Mouse (Mus musculus) hindbrain, embryonic 14.5 days (tissue): ENCODE data around the gene Shc2. TPM values are rescaled to one million over a fixed set of nuclear protein-coding genes. Genes with fewer than 3 reads are reported as not detected.

Experiments used
- ATAC-seq: fragments of 200-750 bp; cut with Nextera tagmentation; 2 replicates; pipeline ENCODE4 v1.8.0; 2017; ENCODE audit warnings: moderate number of reproducible peaks, mild to moderate bottlenecking, moderate TSS enrichment, moderate library complexity; ENCODE audit not compliant: low FRiP score
- DNase-seq: peaks from one replicate; pipeline ENCODE4 v3.0.0-alpha.2; 2015; ENCODE audit warnings: low spot score
- H3K27ac ChIP-seq: fragments of 300-500 bp; sonication (generic); 2 replicates; pipeline ENCODE4 v1.5.1; 2014; ENCODE audit warnings: mild to moderate bottlenecking, moderate library complexity
- H3K27me3 ChIP-seq: fragments of 300-500 bp; sonication (generic); 2 replicates; pipeline ENCODE4 v1.6.1; 2014; ENCODE audit warnings: mild to moderate bottlenecking, low read length, mixed read lengths; ENCODE audit not compliant: control insufficient read depth, insufficient read depth
- H3K36me3 ChIP-seq: fragments of 300-500 bp; sonication (generic); replicated peaks from 2 replicates; pipeline ENCODE4 v1.6.1; 2014; ENCODE audit not compliant: control insufficient read depth, insufficient read depth
- H3K4me1 ChIP-seq: fragments of 300-500 bp; sonication (generic); replicated peaks from 2 replicates; pipeline ENCODE4 v1.6.1; 2014; ENCODE audit warnings: antibody characterized with exemption, low read length, mixed read lengths; ENCODE audit not compliant: control insufficient read depth, insufficient read depth
- H3K4me2 ChIP-seq: fragments of 300-500 bp; sonication (generic); replicated peaks from 2 replicates; pipeline ENCODE4 v1.6.1; 2014; ENCODE audit warnings: mild to moderate bottlenecking, moderate library complexity
- H3K4me3 ChIP-seq: fragments of 300-500 bp; sonication (generic); replicated peaks from 2 replicates; pipeline ENCODE4 v1.5.1; 2014; ENCODE audit warnings: mild to moderate bottlenecking, low read length
- H3K9ac ChIP-seq: fragments of 300-500 bp; sonication (generic); 2 replicates; pipeline ENCODE4 v1.6.1; 2014
- H3K9me3 ChIP-seq: fragments of 300-500 bp; sonication (generic); 2 replicates; pipeline ENCODE4 v1.6.1; 2016; ENCODE audit warnings: low read length; ENCODE audit not compliant: control insufficient read depth
- WGBS: fragments of 180-500 bp; shearing (Covaris S2); extraction: QIAGEN DNeasy Blood & Tissue Kit; methylation state at CpG from one replicate; pipeline ENCODE4 v1.1.7; 2014; 5-methylcytosine and 5-hydroxymethylcytosine counted together
- polyA plus RNA-seq: library from polyadenylated mRNA; unstranded; fragments of >200 nt; fragmentation: Nextera tagmentation; extraction: Ambion mirVana; gene quantifications from 2 replicates; pipeline ENCODE4 v1.2.1, GENCODE M21; 2014

Gene Shc2
- polyA plus RNA-seq, 1 experiment from 2014 or later: 20.8 TPM

- Histone ChIP-seq H3K4me3 (no peak overlapping the region), H3K4me2 (no peak overlapping the region), H3K9ac (no peak overlapping the region), H3K4me1 (peaks cover 5% of the 10 kb centered on the region), H3K27ac (no peak overlapping the region), H3K36me3 (no peaks in the 10 kb centered on the region), H3K27me3 (no peaks in the 10 kb centered on the region), H3K9me3 (no peaks in the 10 kb centered on the region)
- no peak for DNase-seq
- no peak for ATAC-seq
- WGBS: 82% methylated on average over 7 of the region's 7 CpGs
Measured at GRCm38 (mm10) chr10:79652789-79653188, 15.1 kb upstream of the Shc2 start.

GRCm38 (mm10) chr10:79649070-79649751, 11.5 kb upstream of the Shc2 start:
- peak; percentile 75; the same call in 1 of the 2 replicates for ATAC-seq
- 33% methylated on average over 7 of the region's 7 CpGs for WGBS

GRCm38 (mm10) chr10:79645711-79646110, 8.0 kb upstream of the Shc2 start, which contains the start of gene Odf3l2:
Gene Odf3l2 (minus strand): TSS chr10:79645738.
- DNase-seq (no peak), ATAC-seq (no peak)
- Histone ChIP-seq H3K4me3 (no peak within 1 kb of the TSS), H3K9me3 (no peaks in the 10 kb centered on the region), H3K27me3 (no peaks in the 10 kb centered on the region), H3K36me3 (no peaks in the 10 kb centered on the region), H3K4me2 (no peak within 1 kb of the TSS), H3K4me1 (no peaks in the 10 kb centered on the region), H3K27ac (no peak within 1 kb of the TSS), H3K9ac (no peak within 1 kb of the TSS)
- WGBS: 82% methylated on average over 8 of the region's 8 CpGs

More at GRCm38 (mm10) chr10:79649070-79649751, 11.5 kb upstream of the Shc2 start:
- Histone ChIP-seq H3K4me2 (no peak overlapping the region), H3K9ac (no peak overlapping the region), H3K4me3 (no peak overlapping the region), H3K27me3 (no peaks in the 10 kb centered on the region), H3K36me3 (no peaks in the 10 kb centered on the region), H3K9me3 (no peaks in the 10 kb centered on the region), H3K27ac (no peak overlapping the region), H3K4me1 (peaks cover 2% of the 10 kb centered on the region)
- peak; percentile 89 for DNase-seq

GRCm38 (mm10) chr10:79638486-79639204, 927 bp upstream of the Shc2 start:
- H3K27me3 ChIP-seq: no peaks in the 10 kb centered on the region
- peak; percentile 4; the same call in 1 of the 2 replicates for ATAC-seq
- WGBS: 3% methylated on average over 23 of the region's 23 CpGs
- H3K36me3 ChIP-seq: no peaks in the 10 kb centered on the region
- H3K27ac ChIP-seq: peak overlapping the region; percentile 95
- H3K4me3 ChIP-seq: peak overlapping the region; percentile 88
- no peaks in the 10 kb centered on the region for H3K9me3 ChIP-seq
- peak overlapping the region; percentile 97; the same call in 1 of the 2 replicates for H3K9ac ChIP-seq
- peak overlapping the region; percentile 85 for H3K4me2 ChIP-seq
- H3K4me1 ChIP-seq: peaks cover 10% of the 10 kb centered on the region
- no peak for DNase-seq

GRCm38 (mm10) chr10:79636287-79636686, 1.4 kb downstream of the Shc2 start:
- H3K4me1 ChIP-seq: peaks cover 10% of the 10 kb centered on the region
- DNase-seq: no peak
- H3K9ac ChIP-seq: peak overlapping the region; percentile 97
- no peaks in the 10 kb centered on the region for H3K27me3 ChIP-seq
- ATAC-seq: peak; percentile 4; the same call in 1 of the 2 replicates
- H3K36me3 ChIP-seq: no peaks in the 10 kb centered on the region
- 69% methylated on average over 8 of the region's 8 CpGs for WGBS
- H3K4me2 ChIP-seq: peak overlapping the region; percentile 85
- peak overlapping the region; percentile 88 for H3K4me3 ChIP-seq
- peak overlapping the region; percentile 95 for H3K27ac ChIP-seq
- no peaks in the 10 kb centered on the region for H3K9me3 ChIP-seq

GRCm38 (mm10) chr10:79633006-79633777, 4.5 kb downstream of the Shc2 start:
- no peak for ATAC-seq

GRCm38 (mm10) chr10:79631432-79631831, 6.3 kb downstream of the Shc2 start:
- Histone ChIP-seq H3K27me3 (no peaks in the 10 kb centered on the region), H3K4me1 (no peaks in the 10 kb centered on the region; the same call in 1 of the 2 replicates), H3K9me3 (no peaks in the 10 kb centered on the region), H3K4me3 (no peak overlapping the region), H3K4me2 (no peak overlapping the region), H3K27ac (no peak overlapping the region), H3K9ac (no peak overlapping the region), H3K36me3 (no peaks in the 10 kb centered on the region)
- ATAC-seq (peak; percentile 22; the same call in 1 of the 2 replicates), DNase-seq (peak; percentile 63)
- WGBS: 77% methylated on average over 4 of the region's 4 CpGs

More at GRCm38 (mm10) chr10:79633006-79633777, 4.5 kb downstream of the Shc2 start:
- no peak for DNase-seq
- no peaks in the 10 kb centered on the region for H3K36me3 ChIP-seq
- H3K4me1 ChIP-seq: peaks cover 4% of the 10 kb centered on the region
- 90% methylated on average over 17 of the region's 17 CpGs for whole genome bisulfite sequencing
- H3K9me3 ChIP-seq: no peaks in the 10 kb centered on the region
- no peak overlapping the region for H3K9ac ChIP-seq
- H3K27ac ChIP-seq: no peak overlapping the region
- H3K4me2 ChIP-seq: no peak overlapping the region
- no peaks in the 10 kb centered on the region for H3K27me3 ChIP-seq
- H3K4me3 ChIP-seq: no peak overlapping the region

- DNase-seq (no peak), ATAC-seq (no peak)
- H3K9ac ChIP-seq: no peak overlapping the region
- no peak overlapping the region for H3K4me2 ChIP-seq
- no peaks in the 10 kb centered on the region for H3K36me3 ChIP-seq
- no peak overlapping the region for H3K4me3 ChIP-seq
- H3K27ac ChIP-seq: no peak overlapping the region
- no peaks in the 10 kb centered on the region for H3K27me3 ChIP-seq
- H3K4me1 ChIP-seq: no peaks in the 10 kb centered on the region
- WGBS: 88% methylated on average over 5 of the region's 5 CpGs
- H3K9me3 ChIP-seq: no peaks in the 10 kb centered on the region
Measured at GRCm38 (mm10) chr10:79628377-79628776, 9.3 kb downstream of the Shc2 start.

- no peak; the same call in 1 of the 2 replicates for ATAC-seq
- Histone ChIP-seq H3K27me3 (no peaks in the 10 kb centered on the region), H3K4me1 (no peaks in the 10 kb centered on the region), H3K4me3 (no peak overlapping the region), H3K4me2 (no peak overlapping the region), H3K36me3 (no peaks in the 10 kb centered on the region; the same call in 1 of the 2 replicates), H3K9ac (no peak overlapping the region), H3K9me3 (no peaks in the 10 kb centered on the region), H3K27ac (no peak overlapping the region)
- DNase-seq: no peak
- WGBS: 80% methylated on average over 10 of the region's 10 CpGs
Measured at GRCm38 (mm10) chr10:79626156-79626555, 11.6 kb downstream of the Shc2 start.
